Mouse (Mus musculus): ENCODE data around the gene Dennd1b. TPM values are rescaled to one million over a fixed set of nuclear protein-coding genes. Genes with fewer than 3 reads are reported as not detected.

Dennd1b gene
- polyA plus RNA-seq, 1 experiment = 5.5 TPM

DNA sequence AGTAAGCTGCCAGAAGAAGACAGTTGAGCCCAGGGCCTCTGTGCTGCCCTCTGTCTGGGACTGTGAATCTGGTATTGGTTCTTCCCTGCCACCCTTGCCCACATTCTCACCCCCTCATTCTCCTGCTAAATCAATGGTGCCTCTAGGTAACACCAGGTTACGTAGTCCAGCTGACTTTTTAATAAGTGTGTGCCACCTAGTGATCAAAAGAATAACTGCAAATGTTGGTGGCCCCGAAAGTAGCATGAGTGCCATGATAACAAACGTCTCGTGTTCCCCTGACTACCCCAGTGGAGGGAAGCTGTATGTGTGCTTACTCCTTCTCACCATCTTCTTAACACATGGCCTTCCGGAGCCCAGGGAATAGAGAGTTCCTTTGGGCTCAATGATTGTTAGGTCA lies 199.6 kb downstream of the Dennd1b start:
- DNase-seq (ENCODE audit: extremely low spot score in 1 of 2, low spot score in 1 of 2) = peak in 1 of 2 experiments; percentile 69

DNA sequence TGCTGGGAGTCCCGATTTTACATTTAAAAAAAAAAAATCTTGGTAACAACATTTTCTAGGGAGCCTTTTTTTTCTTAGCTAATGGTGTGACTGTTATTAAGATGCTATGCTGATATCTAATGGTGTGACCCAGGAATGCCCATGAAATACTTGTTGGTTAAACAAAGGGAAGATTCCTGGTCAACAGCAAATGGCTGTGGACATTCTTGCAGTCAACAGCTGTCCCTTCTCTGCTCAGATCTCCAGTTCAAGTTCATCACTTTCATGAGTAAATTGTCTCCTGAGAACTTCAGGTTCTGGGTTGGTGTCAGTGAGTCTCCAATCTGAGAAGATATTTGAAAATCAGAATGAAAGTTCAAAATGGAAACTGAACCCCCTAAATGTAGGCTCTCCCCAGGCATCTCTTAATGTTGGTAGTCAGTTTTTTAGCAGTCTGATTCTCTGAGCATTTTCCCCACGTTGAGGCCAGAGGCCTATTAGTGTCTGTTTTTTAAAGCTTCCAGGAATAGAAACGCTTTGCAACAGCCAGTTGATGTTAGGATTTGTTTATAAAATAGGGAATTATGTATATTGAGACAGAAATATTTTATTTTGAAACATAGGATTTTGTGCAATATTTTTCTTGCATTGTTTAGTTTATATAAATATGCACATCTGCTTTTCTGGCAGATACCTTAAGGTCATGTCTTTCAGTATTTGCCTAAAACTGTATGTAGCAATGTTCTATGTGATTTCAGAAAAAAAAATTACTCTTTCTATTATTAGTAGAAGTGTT lies 211.0 kb downstream of the Dennd1b start:
- no peak for DNase-seq (ENCODE audit: extremely low spot score in 1 of 2, low spot score in 1 of 2)

DNA sequence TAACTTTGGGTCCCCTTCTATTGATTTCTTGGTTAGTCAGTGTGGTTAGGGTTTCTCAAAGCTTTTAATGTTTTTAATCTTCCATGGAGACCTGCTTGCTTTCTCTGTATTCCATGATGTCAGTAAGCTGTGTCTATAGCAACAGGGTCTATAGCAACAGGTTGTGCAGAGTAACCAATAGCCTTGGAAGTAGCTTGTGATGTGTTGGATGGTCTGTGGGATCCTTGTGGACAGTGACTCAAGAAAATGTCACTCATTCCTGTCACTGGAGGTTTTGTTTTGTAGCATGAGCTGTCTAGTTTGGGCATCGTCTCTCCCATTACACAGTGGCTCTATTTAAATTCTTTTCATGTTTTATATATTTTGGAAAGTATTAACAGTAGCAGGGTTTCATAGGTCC lies 216.5 kb downstream of the Dennd1b start:
- no peak for DNase-seq (ENCODE audit: extremely low spot score in 1 of 2, low spot score in 1 of 2)

DNA sequence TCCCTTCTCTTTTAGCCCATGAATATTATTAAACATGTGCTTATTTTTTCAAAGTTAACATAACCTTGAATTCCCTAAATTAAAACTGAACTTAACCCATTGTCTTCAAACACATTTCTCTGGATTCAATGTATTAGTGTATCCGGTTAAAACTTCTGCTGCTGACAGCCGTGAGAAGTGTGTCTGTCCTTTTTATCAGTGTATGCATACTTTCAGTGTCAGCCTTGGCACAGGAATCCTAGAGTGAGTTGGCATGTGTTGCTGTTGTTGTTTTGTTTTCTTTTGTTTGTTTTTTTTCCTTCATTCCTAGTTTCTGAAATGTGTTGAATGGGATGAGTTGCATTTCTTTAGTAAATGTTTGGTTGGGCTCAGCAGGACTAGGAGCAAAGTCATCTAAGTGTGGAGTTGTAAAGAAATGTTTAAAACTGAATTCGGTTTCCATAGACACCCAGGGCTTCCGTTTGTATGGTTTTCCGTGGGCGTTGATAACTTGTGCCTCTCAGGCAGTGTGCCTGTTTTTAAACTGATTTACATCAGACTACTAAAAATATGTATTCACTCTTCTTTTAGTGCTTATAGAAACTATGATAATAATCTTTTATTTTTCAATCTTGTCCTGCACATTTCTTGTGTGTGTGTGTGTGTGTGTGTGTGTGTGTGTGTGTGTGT lies 217.4 kb downstream of the Dennd1b start:
- peak in 1 of 2 experiments; percentile 25 for DNase-seq (ENCODE audit: extremely low spot score in 1 of 2, low spot score in 1 of 2)

DNA sequence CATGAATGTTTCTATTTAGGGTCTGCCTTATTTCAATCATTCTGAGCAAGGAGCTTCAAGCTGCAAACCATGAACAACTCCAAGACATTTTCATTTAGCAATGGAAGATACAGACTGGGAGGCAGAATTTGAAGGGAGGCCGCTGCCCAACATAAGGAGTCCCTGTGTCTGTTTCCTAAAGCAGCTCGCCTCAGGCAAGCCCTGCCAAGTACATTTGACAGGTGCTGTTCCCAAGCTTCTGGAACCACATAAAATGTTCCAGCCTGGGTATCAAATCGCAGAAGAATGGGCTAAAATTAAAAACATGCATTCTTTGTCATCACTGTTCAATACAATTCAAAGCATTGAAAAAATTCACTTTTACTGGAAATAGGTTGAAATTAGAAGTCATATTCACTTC lies 229.4 kb downstream of the Dennd1b start:
- DNase-seq (ENCODE audit: extremely low spot score in 1 of 2, low spot score in 1 of 2) = no peak

DNA sequence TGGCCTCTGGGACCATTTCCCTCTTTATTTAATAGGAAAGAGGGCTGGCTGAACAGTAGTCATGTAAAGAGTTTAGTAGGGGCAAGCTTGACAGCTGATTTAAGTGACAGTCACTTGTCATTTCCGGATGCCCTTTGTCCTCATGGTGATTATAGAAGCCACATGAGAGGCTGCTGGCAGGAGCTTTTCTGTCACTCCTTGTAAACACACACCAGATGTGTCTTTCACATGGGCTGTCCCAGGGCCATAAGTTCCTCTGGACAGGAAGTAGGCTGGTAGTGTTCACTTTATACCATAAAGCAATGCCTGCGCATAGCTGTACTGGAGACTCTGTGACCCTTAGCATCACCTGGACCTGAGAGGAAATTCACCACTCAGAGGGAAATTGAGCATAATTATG lies 230.8 kb downstream of the Dennd1b start:
- DNase-seq (ENCODE audit: extremely low spot score in 1 of 2, low spot score in 1 of 2) = no peak

DNA sequence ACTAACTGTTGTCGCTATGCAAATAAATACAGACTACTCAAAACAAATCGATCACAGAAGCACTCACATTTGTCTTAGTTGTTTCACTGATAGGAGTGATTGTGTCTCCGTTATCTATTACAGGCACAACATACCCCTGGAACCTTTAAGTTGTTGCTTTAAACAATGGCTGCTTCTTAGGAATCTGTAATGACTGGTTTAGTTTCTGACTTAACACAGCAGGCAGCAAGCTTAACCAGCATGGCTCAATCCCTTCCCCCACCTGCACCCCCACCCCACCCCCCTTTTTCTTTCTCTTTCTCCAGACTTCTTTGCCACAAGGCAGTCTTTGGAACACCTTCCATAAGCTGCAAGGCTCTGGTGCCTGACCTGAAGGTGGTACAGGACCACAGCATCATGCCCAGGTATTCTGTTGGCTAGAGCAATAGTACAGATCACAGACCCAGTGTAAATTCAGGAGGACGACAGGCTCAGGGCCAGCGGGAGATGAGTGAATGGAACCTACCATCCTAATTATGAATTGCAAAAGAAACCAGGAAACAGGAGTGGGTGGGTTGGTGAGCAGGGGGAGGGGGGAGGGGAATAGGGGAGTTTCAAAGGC lies 231.3 kb downstream of the Dennd1b start:
- DNase-seq (ENCODE audit: extremely low spot score in 1 of 2, low spot score in 1 of 2) = no peak

DNA sequence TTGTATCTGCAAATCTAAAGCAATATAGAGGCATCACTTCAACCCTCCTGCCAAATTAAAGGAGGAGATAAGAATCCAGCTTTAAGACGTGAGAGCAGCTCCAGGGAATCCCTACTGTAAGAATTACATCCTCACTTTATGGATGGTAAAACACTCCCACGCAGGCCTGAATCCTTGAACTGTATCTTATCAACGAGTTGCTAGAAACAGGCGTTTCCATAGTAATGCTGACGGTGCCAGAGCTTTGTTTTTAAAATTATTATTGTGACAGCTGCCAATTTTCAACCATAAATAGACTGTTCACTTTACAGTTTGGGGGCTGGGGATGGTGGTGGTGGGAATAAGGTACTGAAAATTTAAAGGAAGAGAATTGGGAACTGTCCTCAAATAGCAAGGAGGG lies 239.8 kb downstream of the Dennd1b start:
- DNase-seq (ENCODE audit: extremely low spot score in 1 of 2, low spot score in 1 of 2) = no peak

DNA sequence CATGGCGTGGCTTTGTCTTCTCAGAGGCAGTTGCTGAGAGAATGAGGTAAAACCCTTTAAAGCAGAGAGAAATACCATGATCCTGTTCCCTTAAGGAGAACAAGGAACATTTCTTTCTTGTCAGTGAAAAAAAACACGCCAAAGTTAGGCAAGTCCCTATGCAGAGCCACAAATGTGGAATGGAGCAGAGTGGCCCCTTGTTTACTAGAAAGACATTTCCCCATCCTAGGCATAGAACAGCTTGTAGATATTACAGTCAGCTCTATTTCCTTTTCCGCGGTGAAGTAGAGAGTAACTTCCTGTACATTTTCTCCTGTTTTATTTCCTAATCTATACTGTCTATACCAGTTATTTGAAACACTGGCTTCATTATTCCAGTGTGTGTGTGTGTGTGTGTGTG lies 243.0 kb downstream of the Dennd1b start:
- no peak for DNase-seq (ENCODE audit: extremely low spot score in 1 of 2, low spot score in 1 of 2)

DNA sequence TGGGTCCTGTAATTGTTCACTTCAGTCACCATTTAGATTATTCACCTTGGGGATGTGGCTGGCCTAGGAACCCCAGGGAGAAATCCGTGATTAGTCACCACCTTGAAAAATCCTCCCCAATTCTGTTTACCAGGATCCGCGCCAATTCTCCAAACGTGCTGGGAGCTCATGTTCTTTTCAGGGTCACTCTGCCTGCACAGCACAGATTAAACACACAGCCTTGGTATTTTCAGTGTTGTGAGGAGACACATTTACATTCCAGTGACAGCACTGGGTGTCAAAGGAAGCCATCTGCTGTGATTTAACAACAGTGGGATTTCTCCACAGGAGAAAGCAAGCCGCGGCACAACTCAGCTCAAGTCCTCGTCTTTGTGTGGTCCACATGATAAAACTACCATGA lies 246.6 kb downstream of the Dennd1b start:
- DNase-seq (ENCODE audit: extremely low spot score in 1 of 2, low spot score in 1 of 2) = peak; percentile 33 to 60

DNA sequence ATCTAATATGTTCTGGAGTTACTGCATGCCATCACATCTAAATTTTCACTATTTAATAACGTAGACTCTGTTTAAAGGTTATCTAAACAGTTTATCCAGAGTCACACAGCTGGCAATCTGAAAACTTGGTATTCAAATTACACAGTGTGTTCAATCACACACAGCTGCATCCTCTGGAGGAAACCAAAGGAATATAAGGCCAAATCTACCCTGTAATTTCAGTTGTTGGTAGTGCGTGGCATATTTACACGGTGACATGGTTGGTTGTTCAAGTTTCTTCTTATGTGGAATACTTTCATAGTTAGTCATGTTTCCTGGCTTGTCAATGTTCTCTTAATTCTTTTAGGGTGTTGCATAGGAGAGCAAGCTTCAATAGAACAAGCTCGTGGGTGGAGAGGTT lies 247.3 kb downstream of the Dennd1b start:
- DNase-seq (ENCODE audit: extremely low spot score in 1 of 2, low spot score in 1 of 2) = no peak

DNA sequence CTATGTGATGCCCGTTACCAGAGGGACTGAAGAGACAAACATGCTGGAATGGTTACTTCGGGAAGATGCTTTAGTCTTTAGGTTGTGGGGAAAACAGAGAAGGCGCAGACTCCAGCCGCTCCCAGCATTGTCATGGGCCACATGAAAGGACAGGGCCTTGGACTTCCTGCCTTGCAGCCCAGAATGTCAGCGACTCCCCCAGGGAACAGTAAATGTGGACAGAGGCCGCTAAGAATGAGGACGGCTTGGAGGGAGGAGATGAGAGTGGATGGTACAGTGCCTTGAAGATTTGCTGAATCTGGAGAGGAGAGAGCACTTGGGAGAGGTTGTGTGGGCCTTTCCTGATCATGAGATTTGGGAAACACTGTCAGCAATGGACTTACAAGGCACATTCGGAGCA lies 252.1 kb downstream of the Dennd1b start:
- no peak for DNase-seq (ENCODE audit: extremely low spot score in 1 of 2, low spot score in 1 of 2)

DNA sequence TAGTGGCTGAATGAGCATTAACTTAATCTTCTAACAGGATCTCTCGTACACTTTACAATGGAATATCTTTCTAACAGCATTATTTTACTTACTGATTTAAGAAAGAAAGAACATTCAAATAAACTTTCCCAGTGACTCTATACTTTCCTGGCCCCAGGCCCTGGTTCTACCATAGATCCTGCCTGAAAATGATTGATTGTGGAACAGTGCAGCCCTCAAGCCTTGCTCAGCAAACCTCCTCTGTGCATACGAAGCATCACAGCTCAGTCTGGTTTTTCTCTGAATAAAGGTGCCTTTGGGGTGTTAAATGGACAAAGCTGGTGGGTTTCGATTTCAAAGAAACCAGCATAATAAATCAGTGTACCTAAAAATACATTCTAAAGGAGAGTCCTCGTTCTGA lies 260.6 kb downstream of the Dennd1b start:
- no peak for DNase-seq (ENCODE audit: extremely low spot score in 1 of 2, low spot score in 1 of 2)

DNA sequence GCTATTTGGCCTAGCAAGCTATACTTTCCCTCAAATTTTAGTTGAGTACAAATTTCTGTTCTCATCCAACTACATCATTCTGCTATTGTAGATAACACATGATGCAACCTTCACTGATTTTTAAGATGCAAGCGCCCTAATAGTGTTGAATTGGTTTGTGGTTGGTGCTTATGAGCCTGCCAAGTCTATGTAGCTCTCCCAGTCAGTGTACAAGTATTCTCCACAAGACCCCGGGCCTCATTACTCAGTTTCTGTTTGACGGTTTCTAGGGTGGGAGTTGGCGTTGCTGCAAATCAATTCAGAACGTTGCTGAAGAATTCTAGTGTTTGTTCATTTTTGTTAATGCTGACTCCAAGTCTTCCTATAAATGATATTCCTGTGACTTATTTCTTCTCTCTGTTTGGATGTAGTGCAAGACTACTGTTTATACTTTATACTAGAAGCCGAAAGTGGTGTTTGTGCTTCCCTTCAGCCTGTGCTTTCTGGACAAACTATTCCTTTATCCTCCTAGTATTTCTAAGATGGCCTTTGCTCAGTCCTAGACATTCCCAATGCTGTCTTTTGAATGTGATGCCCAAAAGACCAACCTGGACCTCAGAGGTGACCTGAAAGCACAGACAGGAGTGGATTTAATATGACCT lies 261.2 kb downstream of the Dennd1b start:
- no peak for DNase-seq (ENCODE audit: extremely low spot score in 1 of 2, low spot score in 1 of 2)

Other genes with a start within 250 kb of the Dennd1b start
- gene Lhx9, start 114.9 kb upstream of the Dennd1b start, polyA plus RNA-seq (2012; rRNA removed) = 0.25 and 0.46 TPM in 2 replicates
- 27.0 and 27.1 TPM in 2 replicates for gene 2310009B15Rik, start 106.6 kb upstream of the Dennd1b start, polyA plus RNA-seq (2012; rRNA removed)

All from frontal cortex, adult 2 months (tissue).